Mouse (Mus musculus): ENCODE data around the gene Grb10. TPM values are rescaled to one million over a fixed set of nuclear protein-coding genes. Genes with fewer than 3 reads are reported as not detected.
A peak's percentile ranks its signal among the peaks of the same experiment; 100 is the strongest.

Grb10 gene
- total RNA-seq, 1 experiment from 2014 or later = 20.0 TPM

DNA sequence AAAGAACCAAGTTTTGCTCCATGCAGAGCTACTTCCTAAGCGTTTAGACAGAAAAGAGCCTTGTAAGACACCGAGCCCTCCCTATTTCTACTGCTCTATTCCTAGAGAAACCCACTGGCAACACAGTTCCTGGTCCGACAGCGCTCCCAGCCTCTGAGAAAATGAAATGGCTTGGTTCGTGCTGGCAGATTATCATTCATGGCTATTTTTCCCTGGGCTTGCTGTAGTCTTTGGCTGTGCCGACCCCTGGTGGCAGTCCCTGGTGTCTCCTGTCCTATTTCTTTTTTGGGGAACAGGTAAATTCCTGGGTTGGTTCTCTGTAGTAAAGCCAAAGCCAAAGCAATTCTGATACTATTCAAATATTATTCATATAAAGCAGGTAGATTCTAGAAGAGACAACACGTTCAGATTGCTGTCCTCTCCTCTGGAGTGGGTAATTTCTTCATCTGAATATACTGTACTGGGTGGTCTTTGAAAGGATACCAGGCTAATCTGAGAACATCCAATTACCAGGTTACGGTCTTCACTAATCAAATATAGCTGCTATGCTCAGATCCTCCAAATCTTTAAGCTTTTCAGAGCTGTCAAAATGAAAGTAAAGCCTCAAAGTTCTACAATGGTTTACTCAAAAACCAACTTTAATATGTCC lies 65.0 kb downstream of the Grb10 start:
- peak; percentile 98 for ATAC-seq (replicated peaks; ENCODE audit: low read depth, poor library complexity, severe bottlenecking)

DNA sequence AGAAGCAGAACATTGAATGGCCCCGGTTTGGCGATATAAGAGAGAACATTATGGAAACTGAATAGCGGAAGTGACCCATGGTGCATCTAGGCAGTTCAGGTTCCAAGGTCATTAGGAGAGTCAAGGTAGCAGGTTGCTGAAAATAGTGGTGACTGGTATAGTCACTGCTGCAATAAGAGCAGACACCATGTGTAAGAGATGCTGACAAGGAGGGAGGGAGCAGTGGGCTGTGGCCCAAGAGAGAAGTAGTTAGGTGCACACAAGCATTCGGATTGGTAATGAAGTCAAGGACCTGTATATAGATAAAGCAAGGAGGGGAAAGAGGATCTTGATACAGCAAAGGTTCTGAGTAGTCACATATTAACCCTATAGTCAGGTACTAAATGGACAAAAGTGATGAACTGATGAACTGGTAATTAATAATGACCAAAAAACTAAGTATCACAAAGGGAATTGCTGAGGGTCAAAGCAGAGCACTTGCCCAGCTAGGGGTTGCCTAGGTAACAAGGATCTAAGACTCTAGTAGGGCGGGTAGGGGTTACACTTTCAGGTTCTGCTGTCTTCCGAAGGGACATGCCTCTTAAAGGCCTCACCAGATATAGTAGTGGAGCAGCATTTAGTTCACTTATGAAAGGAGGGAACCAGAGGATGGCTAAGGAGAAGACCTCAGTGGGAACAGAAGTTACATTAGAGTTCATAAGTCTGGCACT lies 65.9 kb downstream of the Grb10 start:
- ATAC-seq (replicated peaks; ENCODE audit: low read depth, poor library complexity, severe bottlenecking) = no peak

DNA sequence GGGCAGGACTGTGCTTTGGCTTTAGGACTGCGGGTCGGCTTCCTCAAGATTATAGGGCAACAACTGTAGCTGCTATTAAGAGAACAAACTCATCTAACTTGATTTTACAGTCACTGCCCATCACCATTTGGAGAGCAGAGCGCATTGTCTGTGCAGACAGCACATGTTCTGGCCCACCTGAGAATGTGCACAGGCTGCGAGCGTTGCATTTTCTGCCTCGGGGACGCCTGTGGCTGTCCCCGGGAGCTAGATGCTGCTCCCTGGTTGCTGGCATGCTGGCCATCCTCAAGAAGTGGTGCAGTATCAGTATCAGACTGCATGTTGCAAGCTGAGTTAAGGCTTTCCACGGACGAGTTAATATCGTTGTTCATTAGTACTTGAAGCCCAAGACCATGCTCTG lies 68.2 kb downstream of the Grb10 start:
- no peak for ATAC-seq (replicated peaks; ENCODE audit: low read depth, poor library complexity, severe bottlenecking)

GRCm38 (mm10) chr11:11968830-11969229 lies 69.7 kb downstream of the Grb10 start:
- no peak for ATAC-seq (replicated peaks; ENCODE audit: low read depth, poor library complexity, severe bottlenecking)

DNA sequence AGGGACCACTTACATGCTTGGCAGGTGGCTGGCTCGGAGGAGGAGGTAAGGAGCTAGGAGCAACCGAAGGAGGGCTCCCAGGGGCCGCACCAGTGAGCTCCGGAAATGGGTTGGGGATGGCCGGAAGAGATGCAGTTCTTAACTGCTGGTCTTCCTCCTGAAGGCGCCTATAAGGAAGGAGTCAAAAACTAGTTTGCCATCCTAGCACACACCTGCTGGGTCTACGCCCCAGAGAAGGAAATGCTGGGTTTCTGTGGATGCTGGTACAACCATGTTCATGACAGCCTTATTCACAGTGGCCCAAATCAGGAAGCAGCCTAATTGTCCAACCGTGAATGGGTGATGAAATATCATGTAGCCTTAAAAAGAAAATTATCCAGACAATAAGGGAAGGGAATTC lies 71.0 kb downstream of the Grb10 start:
- ATAC-seq (replicated peaks; ENCODE audit: low read depth, poor library complexity, severe bottlenecking) = peak; percentile 43; the same call in 1 of the 2 replicates

GRCm38 (mm10) chr11:11966220-11966619 lies 72.3 kb downstream of the Grb10 start:
- ATAC-seq (replicated peaks; ENCODE audit: low read depth, poor library complexity, severe bottlenecking) = no peak

DNA sequence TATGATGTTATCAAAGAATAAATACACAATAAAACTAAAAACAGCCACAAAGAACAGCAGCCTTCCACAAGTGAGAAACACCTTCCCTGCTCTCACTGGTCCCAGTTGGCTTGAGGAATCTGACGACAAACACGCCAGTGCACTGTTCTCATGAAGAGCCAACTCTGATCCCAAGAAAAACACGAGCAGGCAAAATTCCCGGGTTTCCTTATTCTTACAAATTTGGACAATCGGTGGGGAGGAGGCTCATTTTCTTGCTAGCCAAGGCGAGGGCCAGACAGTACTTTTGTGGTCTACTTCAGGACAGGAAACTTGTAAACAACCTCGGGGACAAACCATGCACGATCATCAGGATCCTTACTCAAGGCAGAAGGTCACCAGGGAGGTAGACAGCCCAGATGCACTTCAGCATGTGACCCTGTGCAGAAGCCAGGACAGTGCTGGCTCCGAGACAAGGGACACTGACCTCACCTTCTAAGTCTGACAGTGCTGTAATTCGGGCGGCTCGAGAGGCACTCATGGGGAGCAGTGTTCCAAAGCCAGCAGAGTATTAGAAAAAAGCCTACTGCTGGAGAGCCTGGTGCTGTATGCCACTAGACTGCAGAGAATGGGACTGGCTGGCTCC lies 72.9 kb downstream of the Grb10 start:
- ATAC-seq (replicated peaks; ENCODE audit: low read depth, poor library complexity, severe bottlenecking) = no peak

DNA sequence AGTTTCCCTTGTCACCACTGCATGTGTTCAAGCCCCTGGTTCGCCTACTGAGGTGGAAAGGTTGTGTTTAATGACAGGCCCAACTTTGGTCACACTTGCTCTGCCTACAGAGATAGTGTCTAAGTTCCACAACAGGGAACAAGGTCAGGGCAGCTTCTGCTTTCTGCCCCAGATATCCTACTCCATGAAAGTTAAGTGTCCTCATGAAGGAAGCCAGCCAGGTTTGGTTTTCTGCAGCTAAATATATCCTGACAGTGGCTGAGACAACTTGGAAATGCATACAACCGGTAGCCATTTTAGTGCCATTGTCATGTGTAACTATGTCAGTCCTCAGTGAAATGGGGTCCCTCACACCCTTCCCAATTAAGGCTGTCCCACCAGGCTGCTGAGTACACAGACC lies 73.8 kb downstream of the Grb10 start:
- no peak for ATAC-seq (replicated peaks; ENCODE audit: low read depth, poor library complexity, severe bottlenecking)

GRCm38 (mm10) chr11:11963587-11963986 lies 74.9 kb downstream of the Grb10 start:
- ATAC-seq (replicated peaks; ENCODE audit: low read depth, poor library complexity, severe bottlenecking) = no peak

- no peak for ATAC-seq (replicated peaks; ENCODE audit: low read depth, poor library complexity, severe bottlenecking)
Measured at GRCm38 (mm10) chr11:11963065-11963464, 75.4 kb downstream of the Grb10 start.

DNA sequence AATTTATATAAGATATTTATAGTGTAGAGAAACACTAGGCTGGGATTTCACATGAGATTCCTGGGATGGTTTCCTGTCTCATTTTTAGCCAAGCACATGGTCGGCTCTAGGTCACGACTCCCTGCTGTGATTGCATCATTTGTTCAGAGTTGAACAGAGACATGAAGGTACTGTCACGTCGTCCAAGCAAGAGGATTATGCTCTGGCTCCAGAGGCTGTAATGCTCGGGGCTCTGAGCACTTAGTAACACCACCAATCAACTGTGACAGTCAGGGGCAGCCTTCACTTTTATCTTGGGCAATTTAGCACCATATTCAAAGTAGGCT lies 75.9 kb downstream of the Grb10 start:
- ATAC-seq (replicated peaks; ENCODE audit: low read depth, poor library complexity, severe bottlenecking) = no peak

GRCm38 (mm10) chr11:11961917-11962628 lies 76.4 kb downstream of the Grb10 start:
- no peak for ATAC-seq (replicated peaks; ENCODE audit: low read depth, poor library complexity, severe bottlenecking)

- no peak for ATAC-seq (replicated peaks; ENCODE audit: low read depth, poor library complexity, severe bottlenecking)
Measured at GRCm38 (mm10) chr11:11960858-11961257, 77.6 kb downstream of the Grb10 start.

DNA sequence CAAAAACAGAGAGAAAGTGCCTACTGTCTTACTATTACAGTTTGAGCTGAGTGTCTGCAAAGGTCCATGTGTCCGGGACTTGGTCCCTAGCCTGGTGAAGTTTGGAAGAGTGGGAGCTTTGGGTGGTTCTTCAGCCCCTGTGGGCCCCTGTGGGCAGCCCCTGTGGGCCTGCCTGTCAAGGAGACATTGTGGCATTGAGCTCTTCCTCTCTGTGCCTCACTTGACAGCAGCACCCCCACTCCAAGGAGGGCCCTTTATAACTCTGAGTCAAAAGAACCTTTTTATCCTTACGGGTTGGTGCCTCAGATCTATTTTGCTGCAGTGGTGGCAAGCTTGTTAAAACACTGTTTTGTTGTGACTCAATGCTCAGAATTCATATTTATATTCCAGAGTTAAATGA lies 78.3 kb downstream of the Grb10 start:
- ATAC-seq (replicated peaks; ENCODE audit: low read depth, poor library complexity, severe bottlenecking) = 0 out of 2 replicates have a peak, but pooled peaks have one; percentile 41

GRCm38 (mm10) chr11:11958479-11958878 lies 80.0 kb downstream of the Grb10 start:
- no peak for ATAC-seq (replicated peaks; ENCODE audit: low read depth, poor library complexity, severe bottlenecking)

- no peak for ATAC-seq (replicated peaks; ENCODE audit: low read depth, poor library complexity, severe bottlenecking)
Measured at GRCm38 (mm10) chr11:11958061-11958361, 80.5 kb downstream of the Grb10 start.

DNA sequence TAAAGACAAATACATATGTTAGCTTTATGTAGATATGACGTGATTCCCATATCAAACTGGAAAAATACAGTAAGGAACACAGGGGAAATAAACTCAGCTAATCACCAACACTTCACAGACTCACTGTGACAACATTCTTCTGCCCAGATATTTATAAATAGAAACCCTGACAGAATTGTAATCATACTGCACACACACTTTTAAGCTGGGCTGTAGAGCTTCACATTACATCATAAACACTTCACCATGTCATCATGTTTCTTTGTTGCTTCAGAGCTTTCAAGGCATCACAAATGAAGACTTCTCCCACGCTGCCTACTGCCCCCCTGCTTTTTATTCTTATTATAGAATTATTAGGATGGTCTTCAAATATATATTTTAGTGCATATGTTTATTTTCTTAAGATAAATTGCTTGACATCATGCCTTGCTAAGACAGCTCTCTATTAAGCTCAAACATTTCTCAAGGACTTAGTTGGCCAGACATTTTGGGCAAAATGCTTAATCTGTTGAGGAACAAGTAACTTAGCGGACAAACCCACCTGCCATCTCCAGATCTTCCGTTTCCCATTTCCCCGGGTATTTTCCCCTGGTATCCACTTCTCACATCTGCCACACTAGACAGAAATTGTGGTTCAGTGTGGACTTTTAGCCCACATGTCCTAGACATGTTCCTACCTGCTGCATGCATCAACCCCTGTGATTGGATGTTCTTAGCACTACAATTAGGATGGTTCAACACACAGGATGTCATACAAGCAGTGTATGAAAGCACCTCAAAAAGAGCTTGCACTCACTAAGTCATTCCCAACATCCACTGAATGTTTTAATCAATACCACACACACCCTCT lies 81.0 kb downstream of the Grb10 start:
- ATAC-seq (replicated peaks; ENCODE audit: low read depth, poor library complexity, severe bottlenecking) = no peak

DNA sequence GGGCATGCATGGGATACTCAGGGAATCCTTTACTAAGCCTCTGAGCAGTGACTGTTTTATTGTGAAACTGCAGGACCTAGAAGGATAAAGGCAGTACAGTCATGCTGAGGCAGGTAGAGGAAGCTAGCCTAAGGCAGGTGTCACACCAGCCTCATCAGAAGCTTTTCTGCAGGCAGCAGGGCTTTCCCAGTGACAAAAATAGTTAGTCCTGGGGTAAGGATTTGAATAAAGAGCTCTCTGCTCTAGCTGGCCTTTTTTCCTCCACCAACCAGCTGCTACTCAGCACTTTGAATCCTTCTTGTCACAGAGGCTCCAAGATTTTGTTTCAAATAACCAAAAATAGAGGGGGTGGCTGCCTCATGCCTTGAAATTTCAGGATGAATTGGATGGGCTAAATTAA lies 82.7 kb downstream of the Grb10 start:
- no peak for ATAC-seq (replicated peaks; ENCODE audit: low read depth, poor library complexity, severe bottlenecking)

DNA sequence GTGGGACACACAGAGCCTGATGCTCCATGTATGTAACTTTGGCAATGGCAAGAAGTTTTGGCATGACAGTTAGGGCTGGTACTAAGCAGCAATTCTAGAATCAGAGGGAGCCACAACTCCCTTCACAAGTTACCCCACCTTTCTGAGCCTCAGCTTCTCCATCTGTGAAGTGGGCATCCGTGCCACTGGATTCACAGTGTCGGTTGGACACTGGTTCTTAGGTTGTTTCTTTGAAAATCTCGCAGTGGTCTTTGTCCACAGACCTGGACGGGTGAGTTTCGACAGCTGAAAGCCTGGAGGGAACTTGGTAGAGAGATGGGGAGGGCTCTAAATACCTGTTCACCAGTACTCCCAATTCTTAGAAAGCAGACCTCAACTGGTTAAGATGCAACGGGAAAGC lies 83.9 kb downstream of the Grb10 start:
- ATAC-seq (replicated peaks; ENCODE audit: low read depth, poor library complexity, severe bottlenecking) = no peak

GRCm38 (mm10) chr11:11954115-11954438 lies 84.4 kb downstream of the Grb10 start:
- ATAC-seq (replicated peaks; ENCODE audit: low read depth, poor library complexity, severe bottlenecking) = no peak

All from common myeloid progenitor, adult 5-6 weeks (primary cell).